Mouse (Mus musculus): ENCODE results near the gene Serpina3i.

DNA sequence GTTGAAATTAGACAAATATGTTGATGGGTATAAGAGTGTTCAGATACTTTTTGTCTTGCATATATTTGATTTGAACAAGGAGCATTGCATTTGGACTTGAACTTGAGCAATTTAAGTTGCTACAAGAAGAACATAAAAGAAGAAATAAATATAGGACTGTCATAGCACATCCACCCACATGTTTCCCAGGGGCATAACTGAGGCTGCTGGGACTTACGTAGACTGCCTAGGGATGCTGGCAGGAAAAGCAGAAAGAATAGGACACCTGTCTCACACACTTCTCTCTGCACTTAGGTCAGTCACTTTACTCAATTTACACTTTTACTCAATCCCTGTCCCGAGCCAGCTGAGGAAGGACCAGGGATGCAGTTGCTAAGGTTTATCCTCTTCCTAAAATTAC lies 31.0 kb downstream of the Serpina3i start:
- no peak for TF ChIP-seq POLR2A (IDR thresholded peaks at IDR 0.05; ENCODE audit: low read depth, low read length)
- no peak for TF ChIP-seq CTCF (conservative IDR thresholded peaks at IDR 0.05; ENCODE audit: insufficient read depth, insufficient read length, low read depth, low read length)
